Mouse (Mus musculus): Measurements from ENCODE around the gene Amn1. TPM values are rescaled to one million over a fixed set of nuclear protein-coding genes. Genes with fewer than 3 reads are reported as not detected.
"Not testable (repeated sequence)": the region's sequence is repeated elsewhere in the genome, so short reads cannot be mapped to it uniquely, and the experiment has no call there.

The Amn1 gene
- polyA plus RNA-seq, 1 experiment from 2014 or later: 21.9 TPM

- DNase-seq (ENCODE audit: low read depth, low spot score) (no peak), ATAC-seq (no peak)
- no peak for TF ChIP-seq CTCF (IDR thresholded peaks at IDR 0.05)
- CTCF ChIA-PET: no interaction called here
- in situ Hi-C loops (cut with MboI; ENCODE audit: low pct_unique_long_range_greater_than_20kb): no loop called here
- no peaks in the 10 kb centered on the region for H3K27me3 ChIP-seq
- POLR2A ChIA-PET: no interaction called here
Observed at GRCm38 (mm10) chr6:149137936-149138335, 50.6 kb downstream of the Amn1 start.

DNA sequence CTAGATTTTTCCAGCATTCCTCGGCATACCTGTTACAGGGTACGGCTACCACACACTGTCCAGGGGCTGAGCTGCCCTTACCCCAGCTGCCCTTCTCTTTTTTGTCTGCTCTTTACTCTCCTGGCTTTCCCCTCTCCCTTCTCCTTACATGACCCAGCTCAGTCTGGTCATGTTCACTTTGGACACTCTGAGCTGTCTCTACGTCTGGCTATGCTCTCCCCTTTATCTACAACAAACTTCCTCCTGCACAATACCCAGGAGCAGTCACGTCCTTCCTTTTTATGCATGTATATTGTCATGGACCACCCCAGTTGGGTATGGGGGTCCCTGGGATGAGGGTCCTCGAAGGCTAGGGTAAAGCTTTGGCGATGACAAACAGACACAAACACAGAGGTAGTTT lies 52.9 kb downstream of the Amn1 start:
- no peak for ATAC-seq
- in situ Hi-C loops (cut with MboI; ENCODE audit: low pct_unique_long_range_greater_than_20kb): no loop called here
- TF ChIP-seq CTCF (IDR thresholded peaks at IDR 0.05): no peak
- no peaks in the 10 kb centered on the region for H3K27me3 ChIP-seq
- DNase-seq (ENCODE audit: low read depth, low spot score): no peak
- ChIA-PET CTCF (no interaction called here), POLR2A (no interaction called here)

- in situ Hi-C loops (cut with MboI; ENCODE audit: low pct_unique_long_range_greater_than_20kb): no loop called here
- ATAC-seq (peak; percentile 31), DNase-seq (ENCODE audit: low read depth, low spot score) (no peak)
- CTCF ChIA-PET: no interaction called here
- POLR2A ChIA-PET: interaction anchor here (0.7 kb wide), 1 partner anchor 66 kb away, joined by 7 read pairs; no protein-coding TSS in a partner anchor
- H3K27me3 ChIP-seq: no peaks in the 10 kb centered on the region
- no peak for TF ChIP-seq CTCF (IDR thresholded peaks at IDR 0.05)
Observed at GRCm38 (mm10) chr6:149134391-149135150, 53.9 kb downstream of the Amn1 start.

DNA sequence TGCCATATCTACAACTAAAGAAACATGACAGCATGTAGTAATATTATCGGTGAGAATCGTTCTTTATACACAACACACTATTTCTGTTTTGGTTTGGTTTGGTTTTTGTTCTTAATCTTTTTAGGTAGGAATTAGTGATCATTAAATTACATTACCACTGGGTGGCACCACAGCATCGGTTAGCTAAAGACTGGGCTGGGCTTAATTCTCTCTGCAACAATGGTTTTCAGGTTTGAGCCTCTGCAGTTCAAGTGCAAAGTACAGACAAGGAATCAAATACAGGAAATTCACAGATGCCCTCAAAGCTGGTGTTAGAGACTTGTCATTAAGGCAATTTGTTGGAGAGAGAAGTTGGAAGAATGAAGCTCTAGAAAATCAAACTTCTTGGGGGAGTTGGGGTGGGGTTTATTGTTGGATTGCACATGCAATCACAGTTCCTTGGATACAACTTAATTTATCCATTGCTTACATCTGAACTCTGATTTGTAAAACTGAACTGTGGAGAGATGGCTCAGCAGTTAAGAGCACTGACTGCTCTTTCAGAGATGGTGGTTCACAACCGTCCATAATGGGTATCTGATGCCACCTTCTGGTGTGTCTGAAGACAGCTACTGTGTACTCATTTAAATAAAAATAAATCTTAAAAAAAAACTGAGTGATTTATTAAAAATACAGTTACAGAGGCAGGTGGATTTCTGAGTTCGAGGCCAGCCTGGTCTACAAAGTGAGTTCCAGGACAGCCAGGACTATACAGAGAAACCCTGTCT lies 56.0 kb downstream of the Amn1 start:
- in situ Hi-C loops (cut with MboI; ENCODE audit: low pct_unique_long_range_greater_than_20kb): no loop called here
- ChIA-PET CTCF (interaction anchor here (0.6 to 1.4 kb wide), 12 partner anchors 14 to 329 kb away, joined by 3 to 6 read pairs (median 4); no protein-coding TSS in a partner anchor), POLR2A (interaction anchor here (1.1 kb wide), 1 partner anchor 54 kb away, joined by 3 read pairs; no protein-coding TSS in a partner anchor)
- TF ChIP-seq CTCF (IDR thresholded peaks at IDR 0.05): peak; percentile 75
- no peaks in the 10 kb centered on the region for H3K27me3 ChIP-seq
- DNase-seq (ENCODE audit: low read depth, low spot score) (no peak), ATAC-seq (no peak)

GRCm38 (mm10) chr6:149131111-149131510 lies 57.4 kb downstream of the Amn1 start:
- TF ChIP-seq CTCF (IDR thresholded peaks at IDR 0.05): no peak
- in situ Hi-C loops (cut with MboI; ENCODE audit: low pct_unique_long_range_greater_than_20kb): no loop called here
- H3K27me3 ChIP-seq: no peaks in the 10 kb centered on the region
- ChIA-PET CTCF (interaction anchor here (1.1 to 1.5 kb wide), 3 partner anchors 11 to 252 kb away, joined by 3 to 6 read pairs (median 3); no protein-coding TSS in a partner anchor), POLR2A (no interaction called here)
- no peak for DNase-seq (ENCODE audit: low read depth, low spot score)
- no peak for ATAC-seq

GRCm38 (mm10) chr6:149129870-149130269 lies 58.6 kb downstream of the Amn1 start, which contains the start of gene Gm10203:
Gene Gm10203 (plus strand): TSS chr6:149130170.
- ATAC-seq; H3K27me3 ChIP-seq; CTCF ChIA-PET; DNase-seq (ENCODE audit: low read depth, low spot score): not testable (repeated sequence)
- POLR2A ChIA-PET: interaction anchor here (0.7 kb wide), 1 partner anchor 242 kb away, joined by 3 read pairs; no protein-coding TSS in a partner anchor
- in situ Hi-C loops (cut with MboI; ENCODE audit: low pct_unique_long_range_greater_than_20kb): loop anchor here (5.0 kb wide), 1 partner anchor 247 kb away; no protein-coding TSS in a partner anchor

DNA sequence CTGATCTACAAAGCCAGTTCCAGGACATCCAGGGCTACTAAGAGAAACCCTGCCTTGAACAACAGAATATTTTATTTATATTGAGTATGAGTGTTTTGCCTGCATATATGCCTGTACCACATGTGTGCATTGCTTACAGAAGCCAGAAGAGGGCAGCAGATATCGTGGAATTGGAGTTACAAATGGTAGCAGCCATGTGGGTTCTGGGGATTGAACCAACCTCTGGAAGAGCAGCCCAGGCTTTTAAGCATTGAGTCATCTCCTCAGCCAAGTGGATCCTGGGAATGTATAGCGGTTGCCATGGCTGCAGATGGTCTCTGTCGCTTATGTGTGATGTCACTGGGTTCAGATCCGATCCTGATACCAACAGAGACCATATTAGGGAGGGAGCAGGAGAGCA lies 61.8 kb downstream of the Amn1 start:
- ATAC-seq: no peak
- H3K27me3 ChIP-seq: peaks cover under 1% of the 10 kb centered on the region
- CTCF ChIA-PET: interaction anchor here (1.3 kb wide), 1 partner anchor 248 kb away, joined by 5 read pairs; no protein-coding TSS in a partner anchor
- in situ Hi-C loops (cut with MboI; ENCODE audit: low pct_unique_long_range_greater_than_20kb): loop anchor here (5.0 kb wide), 1 partner anchor 251 kb away; no protein-coding TSS in a partner anchor
- TF ChIP-seq CTCF (IDR thresholded peaks at IDR 0.05): peak; percentile 74
- no peak for DNase-seq (ENCODE audit: low read depth, low spot score)
- POLR2A ChIA-PET: no interaction called here

- in situ Hi-C loops (cut with MboI; ENCODE audit: low pct_unique_long_range_greater_than_20kb): no loop called here
- no peak for DNase-seq (ENCODE audit: low read depth, low spot score)
- TF ChIP-seq CTCF (IDR thresholded peaks at IDR 0.05): no peak
- ATAC-seq: no peak
- ChIA-PET CTCF (interaction anchor here (0.8 kb wide), 1 partner anchor 446 kb away, joined by 3 read pairs; no protein-coding TSS in a partner anchor), POLR2A (no interaction called here)
- peaks cover 11% of the 10 kb centered on the region for H3K27me3 ChIP-seq
Observed at GRCm38 (mm10) chr6:149123042-149123441, 65.5 kb downstream of the Amn1 start.

GRCm38 (mm10) chr6:149119853-149120252 lies 68.7 kb downstream of the Amn1 start:
- CTCF ChIA-PET: interaction anchor here (0.6 to 2.3 kb wide), 19 partner anchors 11 to 290 kb away, joined by 3 to 11 read pairs (median 4); no protein-coding TSS in a partner anchor
- peak; percentile 78 for TF ChIP-seq CTCF (IDR thresholded peaks at IDR 0.05)
- ATAC-seq (peak; percentile 60), DNase-seq (ENCODE audit: low read depth, low spot score) (no peak)
- POLR2A ChIA-PET: no interaction called here
- peaks cover 11% of the 10 kb centered on the region for H3K27me3 ChIP-seq
- in situ Hi-C loops (cut with MboI; ENCODE audit: low pct_unique_long_range_greater_than_20kb): loop anchor here (5.0 to 10.0 kb wide), 3 partner anchors 63 to 175 kb away; partner anchors contain the start of gene Sinhcaf

GRCm38 (mm10) chr6:149118935-149119334 lies 69.6 kb downstream of the Amn1 start:
- ChIA-PET CTCF (interaction anchor here (0.9 to 2.3 kb wide), 11 partner anchors 11 to 202 kb away, joined by 3 to 11 read pairs (median 4); partner anchors contain the start of gene Dennd5b), POLR2A (interaction anchor here (0.5 kb wide), 1 partner anchor 25 kb away, joined by 4 read pairs; no protein-coding TSS in a partner anchor)
- in situ Hi-C loops (cut with MboI; ENCODE audit: low pct_unique_long_range_greater_than_20kb): loop anchor here (5.0 to 10.0 kb wide), 3 partner anchors 62 to 174 kb away; partner anchors contain the start of gene Sinhcaf
- ATAC-seq: no peak
- H3K27me3 ChIP-seq: peaks cover 11% of the 10 kb centered on the region
- no peak for DNase-seq (ENCODE audit: low read depth, low spot score)
- TF ChIP-seq CTCF (IDR thresholded peaks at IDR 0.05): no peak

Data from Patski (cell line).